Mouse (Mus musculus) neural tube, embryonic 13.5 days (tissue): ENCODE measurements around the gene Mgll. TPM values are rescaled to one million over a fixed set of nuclear protein-coding genes. Genes with fewer than 3 reads are reported as not detected.
A peak's percentile ranks its signal among the peaks of the same experiment; 100 is the strongest.

Source experiments
- ATAC-seq: fragments of 200-750 bp; cut with Nextera tagmentation; 2 replicates; pipeline ENCODE4 v1.8.0; 2017; ENCODE audit warnings: low read depth, mild to moderate bottlenecking, moderate TSS enrichment, moderate library complexity
- H3K27ac ChIP-seq: fragments of 300-500 bp; sonication (generic); replicated peaks from 2 replicates; pipeline ENCODE4 v1.5.1; 2015; ENCODE audit warnings: moderate library complexity, mild to moderate bottlenecking, inconsistent platforms
- H3K27me3 ChIP-seq: fragments of 300-500 bp; sonication (generic); 2 replicates; pipeline ENCODE4 v1.6.1; 2015; ENCODE audit warnings: mild to moderate bottlenecking, inconsistent platforms
- H3K36me3 ChIP-seq: fragments of 300-500 bp; sonication (generic); 2 replicates; pipeline ENCODE4 v1.6.1; 2015; ENCODE audit warnings: mild to moderate bottlenecking, inconsistent platforms
- H3K4me1 ChIP-seq: fragments of 300-500 bp; sonication (generic); replicated peaks from 2 replicates; pipeline ENCODE4 v1.6.1; 2015; ENCODE audit warnings: inconsistent platforms
- H3K4me2 ChIP-seq: fragments of 300-500 bp; sonication (generic); 2 replicates; pipeline ENCODE4 v1.6.1; 2015; ENCODE audit warnings: inconsistent platforms, mild to moderate bottlenecking, moderate library complexity
- H3K4me3 ChIP-seq: fragments of 300-500 bp; sonication (generic); 2 replicates; pipeline ENCODE4 v1.5.1; 2015; ENCODE audit warnings: mild to moderate bottlenecking, inconsistent platforms
- H3K9ac ChIP-seq: fragments of 300-500 bp; sonication (generic); 2 replicates; pipeline ENCODE4 v1.6.1; 2015; ENCODE audit warnings: moderate library complexity, mild to moderate bottlenecking, inconsistent platforms
- H3K9me3 ChIP-seq: fragments of 300-500 bp; sonication (generic); 2 replicates; pipeline ENCODE4 v1.6.1; 2016; ENCODE audit warnings: inconsistent platforms
- WGBS: fragments of 180-500 bp; shearing (Covaris S2); methylation state at CpG from one replicate; pipeline ENCODE4 v1.1.7; 2015; 5-methylcytosine and 5-hydroxymethylcytosine counted together
- polyA plus RNA-seq: library from polyadenylated mRNA; unstranded; fragments of >200 nt; fragmentation: Nextera tagmentation; extraction: Ambion mirVana; gene quantifications from 2 replicates; pipeline ENCODE4 v1.2.1, GENCODE M21; 2015

Gene Mgll
- polyA plus RNA-seq: 30.9 and 32.0 TPM in 2 replicates

DNA sequence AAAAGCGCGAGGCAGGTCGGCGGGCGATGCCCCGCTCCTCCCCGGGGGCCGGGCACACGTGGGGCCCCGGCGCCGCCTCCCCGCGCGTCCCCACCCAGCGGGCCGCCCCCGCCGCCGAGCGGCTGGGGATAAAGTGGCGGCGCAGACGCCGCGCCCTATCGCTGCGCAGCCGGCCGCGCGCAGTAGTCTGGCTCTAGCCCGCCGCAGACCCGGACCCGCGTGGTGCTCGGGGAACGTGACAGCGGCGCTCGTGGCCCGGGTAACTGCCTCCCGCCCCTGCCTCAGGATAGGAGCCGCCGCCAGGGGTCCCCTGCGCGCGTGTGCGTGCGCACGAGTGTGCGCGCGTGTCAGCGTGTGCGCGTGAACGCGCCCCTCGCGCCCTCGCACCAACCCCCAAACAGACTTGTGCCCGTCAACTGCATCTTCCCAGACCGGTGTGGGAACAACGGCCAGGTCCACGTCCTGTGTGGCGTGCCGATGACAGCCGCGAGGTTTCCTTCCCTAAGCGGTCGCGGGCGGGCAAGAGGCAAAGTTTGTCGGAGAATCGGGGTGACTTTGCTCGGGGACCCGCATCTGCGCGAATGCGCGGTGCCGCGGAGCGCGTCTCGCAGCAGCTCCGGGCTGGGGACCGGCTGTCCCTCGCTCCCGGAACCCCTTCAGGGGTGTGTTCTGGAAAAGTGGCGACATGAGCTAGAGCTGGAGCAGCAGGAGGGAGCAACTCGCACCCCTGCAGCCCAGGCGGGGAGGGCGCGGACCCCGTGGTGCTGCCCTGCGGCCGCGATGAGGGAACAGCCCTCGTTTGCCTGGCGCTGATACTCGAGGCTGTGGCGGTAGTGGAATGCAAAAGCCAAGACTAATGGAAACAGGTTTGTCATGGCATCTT lies at the start of gene Mgll:
Gene Mgll (plus strand): TSS at position 100 of the 883 bp plus-strand sequence.
- ATAC-seq: peak; percentile 94
- peak within 1 kb of the TSS; percentile 86 for H3K9ac ChIP-seq
- peaks cover 37% of the 10 kb centered on the region for H3K4me1 ChIP-seq
- peaks cover 30% of the 10 kb centered on the region for H3K27me3 ChIP-seq
- no peaks in the 10 kb centered on the region for H3K36me3 ChIP-seq
- peak within 1 kb of the TSS; percentile 78 for H3K27ac ChIP-seq
- under 1% methylated on average over 104 of the region's 105 CpGs for WGBS
- H3K9me3 ChIP-seq: no peaks in the 10 kb centered on the region
- peak within 1 kb of the TSS; percentile 68 for H3K4me3 ChIP-seq
- peak within 1 kb of the TSS; percentile 92 for H3K4me2 ChIP-seq

DNA sequence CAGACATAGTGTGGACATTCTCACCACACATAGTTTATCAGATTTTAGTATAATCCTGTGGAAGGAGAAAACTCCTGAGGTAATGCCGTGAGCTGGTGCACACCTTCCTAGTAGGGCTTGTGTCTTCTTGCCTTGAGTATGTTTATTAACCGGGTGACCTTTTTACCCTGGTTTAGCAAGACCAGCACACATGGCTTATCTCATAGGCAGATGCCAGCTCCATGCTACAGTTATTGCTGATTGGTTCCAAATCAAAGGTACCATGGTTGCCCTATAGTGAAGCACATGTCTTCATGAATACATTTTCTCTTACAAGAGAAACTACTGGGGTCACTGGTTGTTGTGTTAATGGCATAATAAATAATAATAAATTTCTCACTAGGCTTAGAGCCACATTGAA lies 48.4 kb upstream of the Mgll start:
- Histone ChIP-seq H3K4me2 (no peak overlapping the region), H3K9ac (no peak overlapping the region), H3K4me1 (no peaks in the 10 kb centered on the region), H3K4me3 (no peak overlapping the region), H3K27ac (no peak overlapping the region), H3K36me3 (no peaks in the 10 kb centered on the region), H3K27me3 (no peaks in the 10 kb centered on the region), H3K9me3 (no peaks in the 10 kb centered on the region)
- ATAC-seq: no peak
- 91% methylated on average over 2 of the region's 2 CpGs for WGBS

DNA sequence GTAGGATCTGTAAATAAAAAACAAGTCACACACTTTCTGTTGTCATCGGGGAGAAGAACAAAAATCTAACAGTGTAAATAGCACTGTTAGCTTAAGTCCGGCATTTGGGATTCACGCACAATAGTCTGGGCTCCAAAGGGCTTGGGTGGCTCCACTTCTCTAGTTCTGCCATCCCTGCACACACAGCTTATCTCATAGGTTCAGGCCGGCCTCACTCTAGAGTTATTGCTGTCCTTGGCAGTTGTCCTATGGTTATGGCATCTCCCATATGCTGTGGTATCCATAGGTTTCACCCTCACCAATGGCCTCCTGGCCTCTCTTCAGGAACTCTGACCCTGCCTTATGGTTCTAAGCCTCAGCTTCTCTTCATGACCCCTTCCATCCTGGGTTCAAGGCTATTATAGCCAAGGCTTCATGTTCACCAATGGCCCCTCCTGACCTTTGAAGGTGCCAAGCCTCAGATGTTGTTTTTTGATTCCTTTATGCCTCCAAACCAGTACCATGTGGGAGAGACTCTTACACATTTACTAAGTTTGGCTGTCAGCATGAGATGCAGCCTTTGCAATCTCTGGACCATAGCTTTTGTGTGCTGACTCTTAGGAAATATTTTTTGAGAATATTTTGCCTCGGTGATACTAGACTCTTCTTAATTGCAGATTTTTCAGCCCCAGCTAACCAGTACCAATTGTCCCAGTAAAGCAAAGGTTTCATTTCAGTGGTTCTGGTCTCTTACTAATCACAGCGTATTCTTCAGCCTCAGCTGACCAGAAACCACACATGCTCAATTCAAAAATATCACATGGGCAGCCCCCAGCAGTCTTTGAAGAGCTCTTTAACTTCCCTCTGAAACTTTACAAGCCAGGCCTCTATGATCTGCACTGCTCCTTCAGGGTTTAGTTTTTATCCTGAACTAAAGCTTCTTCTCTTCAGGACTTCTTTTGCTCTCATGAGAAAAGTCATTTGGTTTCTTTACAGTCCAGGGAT lies 47.2 kb upstream of the Mgll start:
- no peak for ATAC-seq
- Histone ChIP-seq H3K36me3 (no peaks in the 10 kb centered on the region), H3K4me2 (no peak overlapping the region), H3K27me3 (no peaks in the 10 kb centered on the region), H3K27ac (no peak overlapping the region), H3K4me1 (no peaks in the 10 kb centered on the region), H3K9ac (no peak overlapping the region), H3K4me3 (no peak overlapping the region), H3K9me3 (no peaks in the 10 kb centered on the region)
- WGBS: 92% methylated on average over 6 of the region's 6 CpGs

DNA sequence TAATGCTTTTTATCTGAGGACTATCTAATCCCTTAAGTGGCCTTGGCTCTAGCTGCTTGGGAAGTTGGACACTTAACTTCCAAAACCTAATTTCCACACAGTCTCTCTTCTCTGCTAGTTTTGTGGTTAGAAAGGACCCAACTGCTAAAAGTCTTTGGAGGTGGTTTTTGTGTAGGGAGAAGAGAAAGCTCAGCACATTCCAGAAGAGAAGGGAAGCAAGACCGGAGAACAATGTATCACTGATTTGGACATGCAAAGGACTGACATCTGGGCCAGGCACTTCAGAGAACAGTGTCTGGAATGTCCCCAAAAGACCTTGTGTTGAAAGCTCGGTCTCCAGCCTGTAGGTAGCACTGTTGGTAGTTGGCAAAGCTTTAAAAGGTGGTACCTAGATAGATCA lies 46.5 kb upstream of the Mgll start:
- 75% methylated on average over 2 of the region's 2 CpGs for WGBS
- Histone ChIP-seq H3K36me3 (no peaks in the 10 kb centered on the region), H3K27ac (no peak overlapping the region), H3K9ac (no peak overlapping the region), H3K4me3 (no peak overlapping the region), H3K4me1 (no peaks in the 10 kb centered on the region), H3K4me2 (no peak overlapping the region), H3K27me3 (no peaks in the 10 kb centered on the region), H3K9me3 (no peaks in the 10 kb centered on the region)
- no peak for ATAC-seq

DNA sequence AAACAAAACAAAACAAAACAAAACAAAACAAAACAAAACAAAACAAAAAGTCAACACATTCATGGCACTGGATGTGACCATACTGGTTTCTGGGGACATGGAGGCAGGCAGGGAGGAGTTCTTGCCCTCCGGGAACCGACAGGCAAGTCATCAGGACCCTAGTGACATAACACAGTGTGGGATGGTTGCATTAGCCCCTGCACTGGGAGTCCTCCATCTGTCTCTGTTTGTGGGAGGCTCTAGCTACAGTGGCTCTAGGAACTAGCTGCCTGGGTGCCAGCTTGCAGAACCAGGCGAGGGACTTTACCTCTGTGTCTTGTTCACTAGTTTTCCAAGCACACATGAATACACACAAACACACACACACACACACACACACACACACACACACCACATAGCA lies 43.2 kb upstream of the Mgll start:
- no peak overlapping the region for H3K4me3 ChIP-seq
- H3K36me3 ChIP-seq: no peaks in the 10 kb centered on the region
- H3K4me2 ChIP-seq: no peak overlapping the region
- H3K9ac ChIP-seq: no peak overlapping the region
- no peak overlapping the region for H3K27ac ChIP-seq
- ATAC-seq: no peak
- no peaks in the 10 kb centered on the region for H3K27me3 ChIP-seq
- 88% methylated on average over 3 of the region's 3 CpGs for whole genome bisulfite sequencing
- peaks cover 13% of the 10 kb centered on the region for H3K4me1 ChIP-seq
- H3K9me3 ChIP-seq: no peaks in the 10 kb centered on the region

DNA sequence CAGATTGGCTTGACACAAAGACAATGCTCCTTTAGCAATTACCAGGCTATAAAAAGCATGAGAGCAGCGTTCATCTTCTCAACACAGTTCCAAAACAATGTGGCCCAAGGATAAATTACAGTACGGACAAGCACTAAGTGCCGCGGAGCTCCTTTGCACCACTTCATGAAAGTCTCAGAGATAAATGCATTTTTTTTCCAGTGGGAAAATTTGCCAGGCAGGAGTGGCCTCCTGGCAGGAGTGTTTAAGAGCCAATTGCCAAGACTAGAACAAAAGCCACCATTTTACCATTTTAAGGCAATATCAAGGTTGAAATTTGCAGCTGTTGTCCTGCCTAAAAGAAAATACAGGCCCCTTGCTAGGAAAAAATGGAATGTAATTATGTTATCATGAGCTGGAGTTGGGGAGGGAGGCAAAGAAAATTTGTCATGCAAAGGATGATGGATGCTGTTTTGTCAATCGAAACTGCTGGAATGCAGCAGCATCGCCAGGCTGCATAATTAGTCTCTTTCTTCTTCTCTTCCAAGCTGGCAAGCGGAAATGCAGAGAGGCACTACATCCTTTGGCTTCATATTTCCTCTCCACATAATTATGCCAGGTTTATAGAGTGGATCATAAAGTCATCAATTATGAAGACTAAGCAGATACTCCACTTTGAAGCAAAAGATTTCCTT lies 40.7 kb upstream of the Mgll start:
- H3K27ac ChIP-seq: peak overlapping the region; percentile 38; the same call in 1 of the 2 replicates
- no peaks in the 10 kb centered on the region for H3K36me3 ChIP-seq
- 29% methylated on average over 7 of the region's 7 CpGs for WGBS
- H3K9me3 ChIP-seq: no peaks in the 10 kb centered on the region
- H3K4me1 ChIP-seq: peaks cover 13% of the 10 kb centered on the region
- no peak overlapping the region for H3K4me2 ChIP-seq
- H3K9ac ChIP-seq: no peak overlapping the region
- H3K27me3 ChIP-seq: no peaks in the 10 kb centered on the region
- no peak for ATAC-seq
- H3K4me3 ChIP-seq: no peak overlapping the region

DNA sequence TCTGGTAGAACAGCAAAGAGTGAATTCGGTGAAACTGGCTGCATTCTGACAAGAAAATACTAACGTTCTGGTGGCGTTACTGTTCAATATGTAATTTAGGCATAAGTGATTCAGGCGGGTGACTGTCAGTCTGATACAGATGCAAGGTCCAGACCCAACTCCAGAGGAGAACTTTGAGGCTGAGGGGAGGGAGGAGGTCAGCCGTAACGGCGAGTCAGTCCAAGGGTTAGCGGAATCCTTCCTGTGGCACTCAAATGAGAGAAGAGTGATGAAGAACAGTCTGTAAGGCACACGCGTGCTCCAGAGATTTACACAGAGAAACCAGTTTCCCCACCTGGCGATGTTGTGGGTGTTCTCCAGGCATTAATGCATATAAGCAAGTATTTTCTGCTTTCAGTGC lies 36.0 kb upstream of the Mgll start:
- no peaks in the 10 kb centered on the region for H3K9me3 ChIP-seq
- 94% methylated on average over 11 of the region's 11 CpGs for WGBS
- ATAC-seq: no peak
- no peak overlapping the region for H3K4me3 ChIP-seq
- H3K9ac ChIP-seq: no peak overlapping the region
- no peak overlapping the region for H3K27ac ChIP-seq
- no peaks in the 10 kb centered on the region for H3K36me3 ChIP-seq
- H3K4me1 ChIP-seq: peaks cover 10% of the 10 kb centered on the region
- H3K4me2 ChIP-seq: no peak overlapping the region
- H3K27me3 ChIP-seq: no peaks in the 10 kb centered on the region

DNA sequence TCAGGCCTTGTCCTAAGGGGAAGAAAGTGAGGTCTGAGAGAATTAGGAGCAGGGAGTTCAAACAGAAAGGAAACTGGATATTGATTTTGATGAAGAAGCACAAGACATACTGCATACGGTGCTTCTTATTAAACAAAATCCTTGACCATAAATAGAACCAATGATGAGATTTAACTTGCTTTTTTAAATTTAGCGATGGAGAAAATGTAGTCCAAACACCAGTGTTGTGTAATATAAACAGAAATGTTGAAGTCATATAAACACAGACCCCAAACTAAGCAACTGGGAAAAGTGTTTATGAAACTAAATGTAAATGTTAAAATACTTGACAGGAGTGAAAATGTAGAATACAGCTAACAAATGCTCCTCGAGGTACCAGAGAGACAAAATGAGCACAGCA lies 35.5 kb upstream of the Mgll start:
- no peak for ATAC-seq
- H3K9ac ChIP-seq: no peak overlapping the region
- no peak overlapping the region for H3K4me3 ChIP-seq
- H3K4me1 ChIP-seq: peaks cover 4% of the 10 kb centered on the region; the same call in 1 of the 2 replicates
- no peaks in the 10 kb centered on the region for H3K36me3 ChIP-seq
- no peaks in the 10 kb centered on the region for H3K27me3 ChIP-seq
- 85% methylated on average over 3 of the region's 3 CpGs for WGBS
- no peak overlapping the region for H3K4me2 ChIP-seq
- no peak overlapping the region for H3K27ac ChIP-seq
- no peaks in the 10 kb centered on the region for H3K9me3 ChIP-seq

DNA sequence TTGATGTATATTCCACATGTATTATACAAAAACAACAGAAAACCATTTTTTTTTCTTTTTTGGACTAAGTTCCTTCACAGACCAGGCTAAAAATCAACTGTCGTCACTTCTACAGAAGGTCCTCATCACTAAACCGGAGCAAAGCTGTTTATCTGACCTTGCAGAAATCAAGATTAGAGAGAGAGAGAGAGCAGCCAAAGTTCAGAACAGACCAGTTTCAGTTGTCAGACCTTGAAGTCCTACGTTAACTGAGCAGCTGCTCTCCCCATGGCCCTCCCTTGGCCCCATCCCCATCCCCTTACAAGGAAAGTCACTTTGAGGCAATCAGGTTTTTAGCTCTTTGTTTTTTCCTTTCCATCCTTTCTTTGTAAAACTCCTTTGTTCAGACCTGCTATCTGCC lies 34.0 kb upstream of the Mgll start:
- ATAC-seq: no peak
- Histone ChIP-seq H3K9me3 (no peaks in the 10 kb centered on the region), H3K4me3 (no peak overlapping the region), H3K4me1 (no peaks in the 10 kb centered on the region), H3K9ac (no peak overlapping the region), H3K4me2 (no peak overlapping the region), H3K36me3 (no peaks in the 10 kb centered on the region), H3K27ac (no peak overlapping the region), H3K27me3 (no peaks in the 10 kb centered on the region)
- WGBS: 73% methylated on average over 3 of the region's 3 CpGs

DNA sequence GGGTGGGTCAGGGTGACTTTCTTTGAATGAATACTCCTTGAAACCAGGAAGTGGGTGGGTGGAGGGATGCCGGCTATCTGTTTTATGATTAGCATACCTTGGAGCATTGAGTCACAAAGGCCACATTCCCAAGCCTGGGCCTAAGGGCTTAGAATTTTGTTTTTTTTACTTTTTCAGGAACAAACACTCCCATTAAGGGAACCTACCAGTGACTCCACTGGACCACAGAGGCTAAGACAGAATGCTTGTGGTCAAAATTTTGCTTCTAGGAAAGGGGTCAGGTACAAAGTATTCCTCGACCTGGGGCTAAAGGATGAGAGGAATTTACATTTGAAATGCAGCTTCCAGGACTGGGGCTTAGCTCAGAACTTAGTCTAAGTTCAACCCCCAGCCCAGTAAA lies 32.9 kb upstream of the Mgll start:
- ATAC-seq: no peak

DNA sequence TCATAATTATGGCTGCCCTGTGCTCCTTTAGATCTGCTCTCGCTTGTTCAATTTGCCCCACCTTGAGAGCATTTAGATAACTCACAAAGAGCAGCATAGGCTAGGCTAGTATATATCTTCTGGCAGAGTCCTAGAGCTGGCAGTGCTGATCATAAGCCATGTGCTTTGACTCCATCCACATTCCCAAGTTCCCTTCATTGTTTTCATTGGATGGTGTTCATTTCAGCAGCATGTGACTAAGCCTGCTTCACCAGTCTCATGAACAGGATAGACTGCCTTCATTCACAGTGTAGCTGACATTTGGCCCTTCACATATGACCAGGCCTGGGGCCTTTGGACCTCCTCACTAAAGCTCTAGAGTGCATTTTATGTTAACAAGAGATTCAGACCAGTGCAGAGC lies 21.3 kb upstream of the Mgll start:
- H3K4me1 ChIP-seq: no peaks in the 10 kb centered on the region

More for the DNA sequence above, 32.9 kb upstream of the Mgll start:
- Histone ChIP-seq H3K4me3 (no peak overlapping the region), H3K27ac (no peak overlapping the region), H3K36me3 (no peaks in the 10 kb centered on the region), H3K4me1 (no peaks in the 10 kb centered on the region), H3K4me2 (no peak overlapping the region), H3K9me3 (no peaks in the 10 kb centered on the region), H3K9ac (no peak overlapping the region), H3K27me3 (no peaks in the 10 kb centered on the region)
- WGBS: 79% methylated on average over 2 of the region's 2 CpGs

More for the DNA sequence above, 21.3 kb upstream of the Mgll start:
- H3K4me2 ChIP-seq: no peak overlapping the region
- no peaks in the 10 kb centered on the region for H3K9me3 ChIP-seq
- H3K27ac ChIP-seq: no peak overlapping the region
- no peak for ATAC-seq
- H3K9ac ChIP-seq: no peak overlapping the region
- no peak overlapping the region for H3K4me3 ChIP-seq
- H3K36me3 ChIP-seq: no peaks in the 10 kb centered on the region
- WGBS: 81% methylated on average over 1 of the region's 1 CpGs
- H3K27me3 ChIP-seq: no peaks in the 10 kb centered on the region
